Mouse (Mus musculus) hematopoietic stem cell, adult 5-6 weeks (primary cell): ENCODE data around the gene Cela1. TPM values are rescaled to one million over a fixed set of nuclear protein-coding genes. Genes with fewer than 3 reads are reported as not detected.

Experiments used
- ATAC-seq, 2 experiments: fragments of 125-278 bp in 1 of 2; replicated peaks in 1 of 2; 2 replicates each; pipeline ENCODE4 v1.8.0; 2016 to 2017; ENCODE audit warnings: inconsistent platforms in 2 of 2, mild to moderate bottlenecking in 2 of 2, moderate number of reproducible peaks in 2 of 2, low read depth in 1 of 2, moderate TSS enrichment in 1 of 2; ENCODE audit not compliant: low FRiP score in 2 of 2, poor library complexity in 2 of 2, severe bottlenecking in 2 of 2, insufficient read depth in 1 of 2, low TSS enrichment in 1 of 2
- total RNA-seq: library from RNA; stranded (forward); fragments of 172-1452, 232-1000 nt; gene quantifications from 2 replicates; pipeline ENCODE4 v1.2.3, GENCODE M21; 2017

Cela1 gene
- total RNA-seq, 1 experiment from 2014 or later = 14.2 TPM

GRCm38 (mm10) chr15:100660805-100661204, 26.9 kb downstream of the Cela1 start:
- no peak for ATAC-seq

GRCm38 (mm10) chr15:100660306-100660705, 27.4 kb downstream of the Cela1 start:
- no peak for ATAC-seq

- no peak for ATAC-seq
These were observed 32.5 kb downstream of the Cela1 start for GRCm38 (mm10) chr15:100655201-100655600.

GRCm38 (mm10) chr15:100654271-100654670, 33.5 kb downstream of the Cela1 start:
- no peak for ATAC-seq

- ATAC-seq = no peak
These were observed 36.1 kb downstream of the Cela1 start for GRCm38 (mm10) chr15:100651610-100652009.

- no peak for ATAC-seq
These were observed 37.6 kb downstream of the Cela1 start for GRCm38 (mm10) chr15:100650111-100650510.

GRCm38 (mm10) chr15:100646161-100646560, 41.6 kb downstream of the Cela1 start:
- no peak for ATAC-seq

- ATAC-seq = no peak
These were observed 45.3 kb downstream of the Cela1 start for GRCm38 (mm10) chr15:100642451-100642850.

GRCm38 (mm10) chr15:100641226-100641810, 46.4 kb downstream of the Cela1 start:
- ATAC-seq = no peak

GRCm38 (mm10) chr15:100639972-100640750, 47.6 kb downstream of the Cela1 start:
- no peak for ATAC-seq

GRCm38 (mm10) chr15:100637661-100638060, 50.1 kb downstream of the Cela1 start:
- no peak; a peak in 1 of 4 replicates for ATAC-seq

GRCm38 (mm10) chr15:100636700-100637501, 50.8 kb downstream of the Cela1 start, which contains the start of gene Smagp:
TSS of gene Smagp (minus strand) at chr15:100636940.
- ATAC-seq = no peak

GRCm38 (mm10) chr15:100635851-100636645, 51.7 kb downstream of the Cela1 start:
- ATAC-seq = no peak

GRCm38 (mm10) chr15:100635239-100635638, 52.5 kb downstream of the Cela1 start:
- ATAC-seq = 0 out of 4 replicates have a peak, but pooled peaks of 1 of the 2 experiments have one; percentile 29

- no peak for ATAC-seq
These were observed 54.4 kb downstream of the Cela1 start for GRCm38 (mm10) chr15:100633341-100633740.

- no peak for ATAC-seq
These were observed 55.4 kb downstream of the Cela1 start for GRCm38 (mm10) chr15:100632323-100632722.

GRCm38 (mm10) chr15:100631454-100632170, 56.1 kb downstream of the Cela1 start:
- peak; percentile 37 to 48; a peak in 1 of 4 replicates for ATAC-seq
